Mouse (Mus musculus) right cerebral cortex, postnatal 4 days (tissue): ENCODE measurements at regions not wholly inside any gene's neighbourhood (a gene's known extent, or its start where the extent isn't known, plus 50 kb on each side); places are given as distances from the start of the nearest gene placed in this dataset.

ENCODE experiments used
- DNase-seq: peaks from one replicate; pipeline ENCODE4 v3.0.0-alpha.2; 2022

GRCm38 (mm10) chr3:143574035-143574864, 630.8 kb downstream of the Lmo4 start:
- DNase-seq = no peak

GRCm38 (mm10) chr3:143569930-143570329, 635.1 kb downstream of the Lmo4 start:
- no peak for DNase-seq

- DNase-seq = no peak
Measured at GRCm38 (mm10) chr3:143565067-143565466, 640.0 kb downstream of the Lmo4 start.

GRCm38 (mm10) chr3:143542811-143543210, 661.0 kb upstream of the Pkn2 start:
- no peak for DNase-seq

- no peak for DNase-seq
Measured at GRCm38 (mm10) chr3:143527982-143528381, 646.2 kb upstream of the Pkn2 start.

GRCm38 (mm10) chr3:143527274-143527673, 645.5 kb upstream of the Pkn2 start:
- no peak for DNase-seq

GRCm38 (mm10) chr3:143512517-143513249, 630.9 kb upstream of the Pkn2 start:
- DNase-seq = no peak

- DNase-seq = no peak
Measured at GRCm38 (mm10) chr3:143509531-143509930, 627.7 kb upstream of the Pkn2 start.

- DNase-seq = peak; percentile 57
Measured at GRCm38 (mm10) chr3:143508280-143508679, 626.5 kb upstream of the Pkn2 start.

GRCm38 (mm10) chr3:143501017-143501416, 619.2 kb upstream of the Pkn2 start:
- no peak for DNase-seq

- no peak for DNase-seq
Measured at GRCm38 (mm10) chr3:143495389-143495788, 613.6 kb upstream of the Pkn2 start.

- DNase-seq = no peak
Measured at GRCm38 (mm10) chr3:143477916-143478610, 596.3 kb upstream of the Pkn2 start.

GRCm38 (mm10) chr3:143475461-143475860, 593.7 kb upstream of the Pkn2 start:
- DNase-seq = no peak

- no peak for DNase-seq
Measured at GRCm38 (mm10) chr3:143447005-143447709, 565.4 kb upstream of the Pkn2 start.

GRCm38 (mm10) chr3:143417401-143417800, 535.6 kb upstream of the Pkn2 start:
- DNase-seq = no peak

- DNase-seq = no peak
Measured at GRCm38 (mm10) chr3:143411655-143412054, 529.9 kb upstream of the Pkn2 start.

- no peak for DNase-seq
Measured at GRCm38 (mm10) chr3:143398966-143399365, 517.2 kb upstream of the Pkn2 start.

- no peak for DNase-seq
Measured at GRCm38 (mm10) chr3:143384357-143384756, 502.6 kb upstream of the Pkn2 start.

- DNase-seq = peak; percentile 61
Measured at GRCm38 (mm10) chr3:143379193-143379592, 497.4 kb upstream of the Pkn2 start.

GRCm38 (mm10) chr3:143377446-143377845, 495.6 kb upstream of the Pkn2 start:
- DNase-seq = no peak

- DNase-seq = no peak
Measured at GRCm38 (mm10) chr3:143375527-143376061, 493.8 kb upstream of the Pkn2 start.

- no peak for DNase-seq
Measured at GRCm38 (mm10) chr3:143373501-143373900, 491.7 kb upstream of the Pkn2 start.

GRCm38 (mm10) chr3:143369002-143369401, 487.2 kb upstream of the Pkn2 start:
- no peak for DNase-seq
